9 mouse cellular contexts compared by ENCODE assay signal in the genomic region with DNA sequence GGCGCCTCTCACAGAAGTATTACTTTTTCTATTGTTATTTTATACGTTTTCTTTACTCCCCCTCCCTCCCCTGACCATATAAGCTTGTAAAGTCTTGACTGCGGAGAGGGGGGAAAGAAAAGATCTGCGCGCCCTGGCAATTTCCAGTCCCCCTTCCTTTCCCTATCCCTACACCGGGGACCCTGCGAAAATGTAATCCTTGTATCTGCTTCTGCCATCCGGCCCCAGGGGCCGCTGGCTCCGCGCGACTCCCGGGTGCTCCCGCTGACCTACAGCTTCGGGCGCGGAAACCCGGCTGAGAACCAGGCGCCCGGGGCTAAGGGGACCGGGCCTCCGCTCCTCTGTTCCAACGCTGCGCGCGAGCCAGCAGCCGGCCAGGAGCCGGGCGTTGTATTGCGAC. TPM values are rescaled to one million over a fixed set of nuclear protein-coding genes. Genes with fewer than 3 reads are reported as not detected.
DNase-seq lines count a peak whose midpoint lies in the region; ATAC-seq and TF ChIP-seq lines count a peak whose summit lies in the region.
"Had no signal": no experiment of that assay in that cellular context is flagged by ENCODE, and none has a peak within 500 bp of the region (broad histone marks: within the 10 kb centered on the region; RNA-seq: fewer than 3 reads in every experiment).

No protein-coding gene starts in this region.

- no peak overlapping the region for H3K27ac ChIP-seq in kidney, embryonic 16.5 days (ENCODE audit: low read length)
- no peak overlapping the region; the same call in 1 of the 2 replicates for H3K27ac ChIP-seq in embryonic facial prominence, embryonic 10.5 days (replicated peaks)
- no peak overlapping the region for H3K27ac ChIP-seq in hindbrain, postnatal 0 days

- peaks cover 36% of the 10 kb centered on the region for H3K4me1 ChIP-seq in kidney, embryonic 16.5 days (ENCODE audit: insufficient read depth, low read length)
- H3K4me1 ChIP-seq in embryonic facial prominence, embryonic 10.5 days, result peaks cover 55% of the 10 kb centered on the region
- no peaks in the 10 kb centered on the region for H3K4me1 ChIP-seq in hindbrain, postnatal 0 days (ENCODE audit: insufficient read depth, low read length)

- peaks cover 70% of the 10 kb centered on the region for H3K27me3 ChIP-seq in kidney, embryonic 16.5 days (ENCODE audit: insufficient read depth, low read length)
- H3K27me3 ChIP-seq in embryonic facial prominence, embryonic 10.5 days (replicated peaks; ENCODE audit: low read depth, poor library complexity, severe bottlenecking), result peaks cover 88% of the 10 kb centered on the region
- peaks cover 65% of the 10 kb centered on the region for H3K27me3 ChIP-seq in hindbrain, postnatal 0 days (ENCODE audit: insufficient read depth, low read length)

- H3K9ac ChIP-seq in kidney, embryonic 16.5 days (replicated peaks; ENCODE audit: low read length), result no peak overlapping the region; the same call in 1 of the 2 replicates
- H3K9ac ChIP-seq in hindbrain, postnatal 0 days (replicated peaks; ENCODE audit: low read length), result no peak overlapping the region

- H3K36me3 ChIP-seq in kidney, embryonic 16.5 days (ENCODE audit: insufficient read depth, low read length), result no peaks in the 10 kb centered on the region
- no peaks in the 10 kb centered on the region for H3K36me3 ChIP-seq in embryonic facial prominence, embryonic 10.5 days (replicated peaks)
- H3K36me3 ChIP-seq in hindbrain, postnatal 0 days (ENCODE audit: insufficient read depth, low read length), result no peaks in the 10 kb centered on the region

- no peak for TF ChIP-seq CTCF in hindbrain, postnatal 0 days (IDR thresholded peaks at IDR 0.05; ENCODE audit: low read depth)

- WGBS in kidney, embryonic 16.5 days, result 6% methylated on average over 29 of the region's 30 CpGs
- under 1% methylated on average over 30 of the region's 30 CpGs for WGBS in embryonic facial prominence, embryonic 10.5 days
- under 1% methylated on average over 29 of the region's 30 CpGs for WGBS in hindbrain, postnatal 0 days

- DNase-seq in kidney, postnatal 14 days, result no peak
- peak; percentile 67 for DNase-seq in embryonic facial prominence, embryonic 10.5 days (ENCODE audit: low spot score)
- DNase-seq in hindbrain, postnatal 0 days (ENCODE audit: low spot score), result no peak
- peak; percentile 57 for DNase-seq in neural tube, embryonic 10.5 days (ENCODE audit: extremely low spot score, low spot score)
- DNase-seq in right cerebral cortex, adult 2 months (ENCODE audit: low spot score in 2 of 2), result no peak
- DNase-seq in spleen, adult 12 weeks (ENCODE audit: low spot score), result no peak
- DNase-seq: cerebellum, adult 11-12 months had no signal

- no peak for ATAC-seq in kidney, embryonic 16.5 days (ENCODE audit: low FRiP score, low TSS enrichment)
- no peak for ATAC-seq in hindbrain, postnatal 0 days
- no peak for ATAC-seq in inflammation-experienced regulatory T-cells, adult 6 months

- peak overlapping the region; percentile 35 for H3K4me3 ChIP-seq in kidney, embryonic 16.5 days (ENCODE audit: low read length)
- peak overlapping the region; percentile 46 for H3K4me3 ChIP-seq in embryonic facial prominence, embryonic 10.5 days
- H3K4me3 ChIP-seq in hindbrain, postnatal 0 days (ENCODE audit: low read length), result peak overlapping the region; percentile 25

- H3K4me2 ChIP-seq in kidney, embryonic 16.5 days (replicated peaks; ENCODE audit: low read depth, low read length), result peak overlapping the region; percentile 45
- H3K4me2 ChIP-seq in hindbrain, postnatal 0 days (ENCODE audit: low read depth, low read length), result peak overlapping the region; percentile 38

- H3K9me3 ChIP-seq in kidney, embryonic 16.5 days (ENCODE audit: low read length), result no peaks in the 10 kb centered on the region
- H3K9me3 ChIP-seq in embryonic facial prominence, embryonic 10.5 days, result no peaks in the 10 kb centered on the region
- H3K9me3 ChIP-seq in hindbrain, postnatal 0 days (ENCODE audit: low read length), result no peaks in the 10 kb centered on the region

RNA-seq across cellular contexts. Expression of a gene that starts 11.1 kb away (rescaled TPM):
- 20.3 and 30.8 TPM in 2 replicates for polyA plus RNA-seq in kidney, embryonic 16.5 days (2015; fragmentation: Nextera tagmentation; extraction: Ambion mirVana)
- 13.8 and 23.6 TPM in 2 replicates for polyA plus RNA-seq in embryonic facial prominence, embryonic 10.5 days (2016; fragmentation: Nextera tagmentation; extraction: Ambion mirVana)
- total RNA-seq in hindbrain, postnatal 0 days (2014; rRNA removed), result 8.7 and 17.6 TPM in 2 replicates
- 7.1 and 8.5 TPM in 2 replicates for polyA plus RNA-seq in hindbrain, postnatal 0 days (2015; fragmentation: Nextera tagmentation; extraction: Ambion mirVana)
- not detected for polyA plus RNA-seq in inflammation-experienced regulatory T-cells, adult 6 months (2017; shearing (Covaris generic))

Comparison
In these comparisons a context has a peak if more than half of its experiments do, and no peak if none do; other contexts are left out.
1. DNase-seq: peak in embryonic facial prominence, embryonic 10.5 days (single experiment) and neural tube, embryonic 10.5 days (single experiment); none in kidney, postnatal 14 days (single experiment), hindbrain, postnatal 0 days (single experiment), right cerebral cortex, adult 2 months (0 of 2) and spleen, adult 12 weeks (single experiment).
2. Peak in every context shown above with its lines, with median percentiles within 50 percentile points of each other: H3K4me3 ChIP-seq.